Mouse (Mus musculus) cerebellum, adult 2 months (tissue): ENCODE results near the gene Fhod1.

ENCODE experiments used
- CTCF ChIP-seq: fragments of 200-500 bp; IDR thresholded peaks from 2 replicates; pipeline ENCODE4 v1.5.1; 2011; ENCODE audit warnings: low read depth, mild to moderate bottlenecking, control low read depth, low read length, moderate library complexity, borderline replicate concordance; ENCODE audit not compliant: insufficient read depth
- POLR2A ChIP-seq: fragments of 200-500 bp; IDR thresholded peaks from 2 replicates; pipeline ENCODE4 v1.6.1; 2011; ENCODE audit warnings: low read length, control low read depth, borderline replicate concordance; ENCODE audit not compliant: insufficient read depth

DNA sequence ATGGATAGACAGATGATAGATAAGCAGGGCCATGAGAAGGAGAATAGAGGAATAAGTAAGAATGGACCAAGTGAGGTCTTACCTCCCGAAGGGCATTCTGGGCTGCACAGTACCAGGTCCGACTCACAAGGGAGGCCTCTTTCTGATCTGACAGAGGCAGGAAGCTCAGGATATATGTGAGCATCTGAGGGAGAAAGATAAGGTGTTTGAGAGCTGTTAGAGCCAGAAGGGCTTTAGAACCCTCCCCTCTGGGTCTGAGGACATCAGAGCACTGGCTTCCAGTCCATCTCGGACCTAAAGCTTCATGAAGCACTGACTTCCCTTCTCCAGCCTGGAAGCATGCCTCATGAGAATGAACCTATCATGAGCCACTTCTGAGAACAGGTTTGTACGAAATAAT lies 24.6 kb downstream of the Fhod1 start:
- no peak for TF ChIP-seq POLR2A
- no peak for TF ChIP-seq CTCF
